Mouse (Mus musculus) stomach, postnatal 0 days (tissue): ENCODE measurements around the gene Gm20873. TPM values are rescaled to one million over a fixed set of nuclear protein-coding genes. Genes with fewer than 3 reads are reported as not detected.
"Not testable (repeated sequence)": the region's sequence is repeated elsewhere in the genome, so short reads cannot be mapped to it uniquely, and the experiment has no call there.

ENCODE experiments used
- ATAC-seq: fragments of 200-750 bp; cut with Nextera tagmentation; 2 replicates; pipeline ENCODE4 v1.8.0; 2017; ENCODE audit not compliant: low FRiP score, low TSS enrichment
- DNase-seq: peaks from one replicate; pipeline ENCODE4 v3.0.0-alpha.2; 2016; ENCODE audit warnings: low spot score
- H3K27ac ChIP-seq: fragments of 300-500 bp; sonication (generic); replicated peaks from 2 replicates; pipeline ENCODE4 v1.5.1; 2014; ENCODE audit warnings: mild to moderate bottlenecking, control low read depth
- H3K27me3 ChIP-seq: fragments of 300-500 bp; sonication (generic); 2 replicates; pipeline ENCODE4 v1.6.1; 2014; ENCODE audit warnings: low read length; ENCODE audit not compliant: control insufficient read depth, insufficient read depth
- H3K36me3 ChIP-seq: fragments of 300-500 bp; sonication (generic); 2 replicates; pipeline ENCODE4 v1.6.1; 2014; ENCODE audit warnings: low read length, mixed read lengths; ENCODE audit not compliant: control insufficient read depth, insufficient read depth
- H3K4me1 ChIP-seq: fragments of 300-500 bp; sonication (generic); replicated peaks from 2 replicates; pipeline ENCODE4 v1.6.1; 2014; ENCODE audit warnings: antibody characterized with exemption; ENCODE audit not compliant: control insufficient read depth, insufficient read depth
- H3K4me2 ChIP-seq: fragments of 300-500 bp; sonication (generic); replicated peaks from 2 replicates; pipeline ENCODE4 v1.6.1; 2014; ENCODE audit warnings: low read depth, mild to moderate bottlenecking, control low read depth, moderate library complexity
- H3K4me3 ChIP-seq: fragments of 300-500 bp; sonication (generic); 2 replicates; pipeline ENCODE4 v1.5.1; 2014; ENCODE audit warnings: low read depth, low read length, control low read depth
- H3K9ac ChIP-seq: fragments of 300-500 bp; sonication (generic); 2 replicates; pipeline ENCODE4 v1.6.1; 2014; ENCODE audit warnings: mild to moderate bottlenecking, low read length, control low read depth, mixed read lengths
- H3K9me3 ChIP-seq: fragments of 300-500 bp; sonication (generic); 2 replicates; pipeline ENCODE4 v1.6.1; 2016; ENCODE audit warnings: low read length; ENCODE audit not compliant: control insufficient read depth
- WGBS: fragments of 180-500 bp; shearing (Covaris S2); extraction: QIAGEN DNeasy Blood & Tissue Kit; methylation state at CpG from one replicate; pipeline ENCODE4 v1.1.7; 2014; 5-methylcytosine and 5-hydroxymethylcytosine counted together
- polyA plus RNA-seq: library from polyadenylated mRNA; unstranded; fragments of >200 nt; fragmentation: Nextera tagmentation; extraction: Ambion mirVana; gene quantifications from 2 replicates; pipeline ENCODE4 v1.2.1, GENCODE M21; 2015

Gene Gm20873
- polyA plus RNA-seq: not detected in 2 replicates

DNA sequence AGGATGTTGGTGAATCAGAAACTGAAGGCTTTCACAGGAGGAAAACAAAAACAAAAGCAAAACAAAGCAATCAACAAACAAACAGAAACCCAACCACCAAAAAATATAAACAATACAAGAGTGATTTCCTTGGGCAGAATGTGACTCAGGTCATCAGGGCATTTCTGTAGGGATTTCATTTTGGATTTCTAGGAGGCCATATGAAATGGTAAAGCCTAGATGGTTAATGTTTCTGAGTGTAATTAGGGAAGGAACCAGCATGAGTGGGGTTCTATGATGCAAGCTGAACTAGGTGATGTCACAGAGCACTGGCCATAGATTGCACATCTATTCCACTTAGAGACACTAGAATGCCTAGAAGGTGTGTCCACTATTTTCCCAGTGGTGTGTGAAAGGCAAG, at the start of gene Gm20873:
Gm20873 (plus strand) TSS at position 301 of the 400 bp plus-strand sequence.
- H3K4me3 ChIP-seq, H3K9ac ChIP-seq: not testable (repeated sequence)

DNA sequence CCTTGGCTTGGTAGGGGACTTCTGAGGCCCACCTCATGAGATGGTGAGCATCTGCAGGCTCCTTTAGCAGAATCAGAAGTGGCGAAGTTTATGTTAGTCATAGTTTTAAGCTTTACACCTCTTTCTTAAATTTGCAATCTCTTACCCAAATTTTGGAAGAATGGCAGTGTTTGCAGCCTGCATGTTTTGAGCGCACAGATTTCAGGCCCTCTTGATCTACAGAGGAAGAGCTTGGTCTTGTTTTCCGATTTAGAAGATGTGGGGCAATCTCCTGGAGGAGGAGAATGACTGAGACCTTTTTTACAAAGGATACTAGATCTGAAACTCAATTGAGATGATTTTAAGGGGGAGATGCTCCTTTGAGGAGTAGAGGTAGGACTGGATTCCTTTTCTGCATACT, 29.0 kb upstream of the Gm20873 start, which contains the start of gene Gm21746:
Gm21746 (minus strand) TSS at position 101 of the 400 bp plus-strand sequence.
- H3K4me2 ChIP-seq, DNase-seq, H3K9me3 ChIP-seq, ATAC-seq, H3K4me3 ChIP-seq, H3K4me1 ChIP-seq, H3K9ac ChIP-seq, H3K27ac ChIP-seq, H3K36me3 ChIP-seq, H3K27me3 ChIP-seq: not testable (repeated sequence)
- 63% methylated on average over 2 of the region's 3 CpGs for WGBS

More for the DNA sequence above, at the start of gene Gm20873:
- H3K36me3 ChIP-seq, ATAC-seq, H3K4me2 ChIP-seq, H3K4me1 ChIP-seq, H3K9me3 ChIP-seq, DNase-seq, H3K27ac ChIP-seq, H3K27me3 ChIP-seq: not testable (repeated sequence)

Other genes with a start within 250 kb of the Gm20873 start
- not detected in 2 replicates for gene Gm21746, start 29.1 kb upstream of the Gm20873 start, polyA plus RNA-seq